Mouse (Mus musculus): ENCODE measurements around the gene Ralgapb.
"Not testable (repeated sequence)": the region's sequence is repeated elsewhere in the genome, so short reads cannot be mapped to it uniquely, and the experiment has no call there.

The Ralgapb gene

GRCm38 (mm10) chr2:158409595-158410021 lies at the start of gene Ralgapb:
Gene Ralgapb, plus strand, starts transcription at chr2:158409848.
- DNase-seq (ENCODE audit: low read depth, low spot score): peak; percentile 99

GRCm38 (mm10) chr2:158360873-158361677 lies 48.6 kb upstream of the Ralgapb start:
- peak; percentile 92 for DNase-seq (ENCODE audit: low read depth, low spot score)

- DNase-seq (ENCODE audit: low read depth, low spot score): no peak
Measured at GRCm38 (mm10) chr2:158361678-158362320, 47.8 kb upstream of the Ralgapb start.

GRCm38 (mm10) chr2:158364175-158364574 lies 45.5 kb upstream of the Ralgapb start:
- no peak for DNase-seq (ENCODE audit: low read depth, low spot score)

- DNase-seq (ENCODE audit: low read depth, low spot score): no peak
Measured at GRCm38 (mm10) chr2:158365099-158365850, 44.4 kb upstream of the Ralgapb start.

GRCm38 (mm10) chr2:158367654-158368053 lies 42.0 kb upstream of the Ralgapb start:
- DNase-seq (ENCODE audit: low read depth, low spot score): no peak

GRCm38 (mm10) chr2:158368313-158368712 lies 41.3 kb upstream of the Ralgapb start:
- DNase-seq (ENCODE audit: low read depth, low spot score): no peak

- DNase-seq (ENCODE audit: low read depth, low spot score): no peak
Measured at GRCm38 (mm10) chr2:158369474-158370172, 40.0 kb upstream of the Ralgapb start.

- no peak for DNase-seq (ENCODE audit: low read depth, low spot score)
Measured at GRCm38 (mm10) chr2:158370173-158370550, 39.5 kb upstream of the Ralgapb start.

- no peak for DNase-seq (ENCODE audit: low read depth, low spot score)
Measured at GRCm38 (mm10) chr2:158373061-158373460, 36.6 kb upstream of the Ralgapb start.

GRCm38 (mm10) chr2:158373516-158373915 lies 36.1 kb upstream of the Ralgapb start:
- DNase-seq (ENCODE audit: low read depth, low spot score): no peak

- no peak for DNase-seq (ENCODE audit: low read depth, low spot score)
Measured at GRCm38 (mm10) chr2:158375443-158376122, 34.1 kb upstream of the Ralgapb start, which contains the start of gene Snhg11. Gene Snhg11, plus strand, starts transcription at chr2:158375638.

- no peak for DNase-seq (ENCODE audit: low read depth, low spot score)
Measured at GRCm38 (mm10) chr2:158376123-158376687, 33.4 kb upstream of the Ralgapb start.

GRCm38 (mm10) chr2:158376798-158377197 lies 32.9 kb upstream of the Ralgapb start:
- no peak for DNase-seq (ENCODE audit: low read depth, low spot score)

GRCm38 (mm10) chr2:158377811-158378210 lies 31.8 kb upstream of the Ralgapb start:
- DNase-seq (ENCODE audit: low read depth, low spot score): no peak

- DNase-seq (ENCODE audit: low read depth, low spot score): peak; percentile 80
Measured at GRCm38 (mm10) chr2:158379354-158380078, 30.1 kb upstream of the Ralgapb start.

GRCm38 (mm10) chr2:158386072-158386471 lies 23.6 kb upstream of the Ralgapb start:
- no peak for DNase-seq (ENCODE audit: low read depth, low spot score)

- no peak for DNase-seq (ENCODE audit: low read depth, low spot score)
Measured at GRCm38 (mm10) chr2:158389421-158389820, 20.2 kb upstream of the Ralgapb start.

GRCm38 (mm10) chr2:158396369-158396768 lies 13.3 kb upstream of the Ralgapb start:
- no peak for DNase-seq (ENCODE audit: low read depth, low spot score)

GRCm38 (mm10) chr2:158397140-158397539 lies 12.5 kb upstream of the Ralgapb start:
- not testable (repeated sequence) for DNase-seq (ENCODE audit: low read depth, low spot score)

All from CD4-positive helper T cell, adult 2 months (primary cell).